Mouse (Mus musculus): ENCODE measurements at regions not wholly inside any gene's neighbourhood (a gene's known extent, or its start where the extent isn't known, plus 50 kb on each side); places are given as distances from the start of the nearest gene placed in this dataset.

DNA sequence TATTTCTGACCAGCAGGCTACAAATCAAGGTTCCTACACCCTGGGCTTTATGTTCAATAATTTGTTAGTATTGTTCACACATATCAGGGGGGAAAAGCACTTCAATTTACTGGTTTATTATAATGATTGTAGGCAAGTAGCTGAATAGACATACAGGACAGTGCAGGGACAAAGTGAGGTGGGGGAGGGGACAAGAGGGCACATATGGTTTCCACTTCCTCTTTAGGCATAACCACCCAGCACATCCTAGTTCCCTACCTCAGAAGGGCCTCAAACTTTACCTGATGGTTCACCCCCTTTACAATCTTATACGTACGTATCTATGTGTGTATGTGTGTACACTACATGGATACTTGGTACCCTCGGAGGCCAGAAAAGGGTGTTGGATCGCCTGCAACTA lies 69.7 kb downstream of the Arrdc3 start:
- peaks cover 5% of the 10 kb centered on the region; the same call in 1 of the 2 replicates for H3K4me1 ChIP-seq (replicated peaks; ENCODE audit: control insufficient read depth, insufficient read depth, low read length)
- H3K36me3 ChIP-seq (ENCODE audit: control insufficient read depth, insufficient read depth), result no peaks in the 10 kb centered on the region
- no peak for TF ChIP-seq CTCF (IDR thresholded peaks at IDR 0.05; ENCODE audit: low read depth)
- H3K4me3 ChIP-seq (ENCODE audit: low read depth, low read length), result no peak overlapping the region
- WGBS, result 92% methylated on average over 4 of the region's 4 CpGs
- H3K27ac ChIP-seq (ENCODE audit: low read depth, low read length), result no peak overlapping the region
- H3K27me3 ChIP-seq (replicated peaks; ENCODE audit: control insufficient read depth, insufficient read depth, low read length), result no peaks in the 10 kb centered on the region
- no peak for ATAC-seq
- no peak overlapping the region for H3K4me2 ChIP-seq (replicated peaks; ENCODE audit: low read depth)
- no peaks in the 10 kb centered on the region for H3K9me3 ChIP-seq (ENCODE audit: control insufficient read depth)
- no peak overlapping the region for H3K9ac ChIP-seq (ENCODE audit: low read depth, low read length)

DNA sequence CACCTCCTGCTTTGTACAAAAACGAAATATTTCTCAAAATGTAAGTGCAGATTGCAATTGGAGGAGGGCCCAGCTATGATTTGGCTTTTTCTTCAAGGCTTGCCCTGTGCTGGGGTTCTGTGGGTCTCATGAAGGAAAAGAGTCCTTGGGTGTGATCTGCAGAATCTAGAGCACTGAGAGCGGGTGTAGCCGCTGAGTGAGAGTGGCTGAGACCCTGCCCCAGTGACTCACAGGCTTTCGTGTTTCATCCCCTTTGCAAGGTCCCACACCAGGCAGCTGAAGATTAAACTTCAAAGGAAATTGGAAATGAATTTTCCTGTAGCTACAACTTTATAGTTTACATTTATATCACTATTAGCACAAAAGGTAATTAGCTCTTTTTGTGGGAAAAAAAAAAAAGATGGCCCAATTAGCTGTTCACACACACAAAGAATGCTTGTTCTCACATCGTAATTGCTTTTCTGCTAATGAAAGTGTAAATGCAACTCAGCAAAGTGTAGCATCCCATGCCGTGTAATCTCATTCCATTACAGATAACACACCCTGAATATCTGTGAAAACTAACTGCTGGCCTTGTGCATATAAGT lies 71.0 kb downstream of the Arrdc3 start:
- H3K36me3 ChIP-seq (ENCODE audit: control insufficient read depth, insufficient read depth), result no peaks in the 10 kb centered on the region
- WGBS, result 63% methylated on average over 6 of the region's 6 CpGs

DNA sequence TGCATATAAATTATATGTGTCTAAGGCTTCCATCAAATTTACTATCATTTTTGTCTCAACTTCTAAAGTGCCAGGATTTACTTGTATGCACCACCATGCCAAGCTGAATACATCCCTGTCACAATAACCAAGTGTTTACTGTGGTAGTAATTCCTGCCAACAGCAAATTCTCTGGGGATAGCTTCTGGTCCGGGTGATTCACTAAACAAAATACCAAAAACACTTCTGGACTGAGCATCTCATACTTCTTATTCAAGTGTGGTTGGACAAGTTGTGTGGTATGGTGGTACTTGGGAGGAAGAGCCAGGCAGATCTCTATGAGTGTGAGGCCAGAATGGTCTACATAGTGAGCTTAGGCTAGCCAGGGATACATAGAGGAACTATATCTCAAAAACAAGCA lies 73.8 kb downstream of the Arrdc3 start:
- Histone ChIP-seq H3K36me3 (ENCODE audit: control insufficient read depth, insufficient read depth) (no peaks in the 10 kb centered on the region), H3K4me2 (replicated peaks; ENCODE audit: low read depth) (no peak overlapping the region), H3K4me1 (replicated peaks; ENCODE audit: control insufficient read depth, insufficient read depth, low read length) (no peaks in the 10 kb centered on the region), H3K9ac (ENCODE audit: low read depth, low read length) (no peak overlapping the region), H3K27ac (ENCODE audit: low read depth, low read length) (no peak overlapping the region), H3K4me3 (ENCODE audit: low read depth, low read length) (no peak overlapping the region), H3K27me3 (replicated peaks; ENCODE audit: control insufficient read depth, insufficient read depth, low read length) (no peaks in the 10 kb centered on the region), H3K9me3 (ENCODE audit: control insufficient read depth) (no peaks in the 10 kb centered on the region)
- 59% methylated on average over 1 of the region's 1 CpGs for WGBS
- TF ChIP-seq CTCF (IDR thresholded peaks at IDR 0.05; ENCODE audit: low read depth), result no peak
- no peak for ATAC-seq

More for the DNA sequence above, 71.0 kb downstream of the Arrdc3 start:
- Histone ChIP-seq H3K4me2 (replicated peaks; ENCODE audit: low read depth) (no peak overlapping the region), H3K9me3 (ENCODE audit: control insufficient read depth) (no peaks in the 10 kb centered on the region), H3K4me3 (ENCODE audit: low read depth, low read length) (no peak overlapping the region), H3K27ac (ENCODE audit: low read depth, low read length) (no peak overlapping the region), H3K4me1 (replicated peaks; ENCODE audit: control insufficient read depth, insufficient read depth, low read length) (peaks cover 5% of the 10 kb centered on the region; the same call in 1 of the 2 replicates), H3K9ac (ENCODE audit: low read depth, low read length) (no peak overlapping the region), H3K27me3 (replicated peaks; ENCODE audit: control insufficient read depth, insufficient read depth, low read length) (no peaks in the 10 kb centered on the region)
- no peak for ATAC-seq
- no peak for TF ChIP-seq CTCF (IDR thresholded peaks at IDR 0.05; ENCODE audit: low read depth)

DNA sequence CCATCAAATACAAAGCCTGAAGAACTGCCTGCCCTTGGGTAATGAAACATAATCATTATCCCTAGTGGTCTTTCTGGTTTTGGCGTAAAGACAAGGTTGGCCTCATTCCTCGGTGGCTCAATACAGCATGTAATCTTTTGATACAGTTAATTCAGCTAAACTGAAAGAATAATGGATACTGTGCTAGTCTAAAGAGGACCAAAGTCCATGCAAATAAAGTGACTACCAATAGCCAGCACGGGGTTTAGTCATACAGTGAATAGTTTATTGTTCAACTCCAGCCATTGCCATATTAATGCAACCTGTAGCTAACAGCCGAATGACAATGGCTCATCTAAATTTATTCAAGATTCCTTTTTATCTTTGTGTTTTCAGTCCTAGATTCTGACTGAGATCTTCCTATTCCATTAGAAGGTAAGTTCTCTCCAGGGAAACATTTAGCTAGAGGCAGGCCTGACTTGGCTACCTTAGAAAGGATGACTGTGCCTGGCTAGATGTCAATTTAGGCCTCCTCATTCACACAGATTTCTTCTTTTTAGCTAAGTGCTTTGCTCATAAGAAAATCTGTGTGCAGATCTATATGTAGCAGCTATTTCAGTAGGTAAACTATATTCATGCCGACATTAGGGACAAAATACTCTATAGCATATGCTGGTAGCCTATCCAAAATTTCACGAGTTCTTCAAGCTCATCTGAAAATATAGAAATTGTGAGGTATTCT lies 74.4 kb downstream of the Arrdc3 start:
- Histone ChIP-seq H3K9me3 (ENCODE audit: control insufficient read depth) (no peaks in the 10 kb centered on the region), H3K27me3 (replicated peaks; ENCODE audit: control insufficient read depth, insufficient read depth, low read length) (no peaks in the 10 kb centered on the region), H3K36me3 (ENCODE audit: control insufficient read depth, insufficient read depth) (no peaks in the 10 kb centered on the region), H3K4me3 (ENCODE audit: low read depth, low read length) (no peak overlapping the region), H3K9ac (ENCODE audit: low read depth, low read length) (no peak overlapping the region), H3K4me2 (replicated peaks; ENCODE audit: low read depth) (no peak overlapping the region), H3K4me1 (replicated peaks; ENCODE audit: control insufficient read depth, insufficient read depth, low read length) (no peaks in the 10 kb centered on the region), H3K27ac (ENCODE audit: low read depth, low read length) (no peak overlapping the region)
- WGBS, result 67% methylated on average over 6 of the region's 6 CpGs
- no peak for TF ChIP-seq CTCF (IDR thresholded peaks at IDR 0.05; ENCODE audit: low read depth)
- peak; percentile 76 for ATAC-seq

DNA sequence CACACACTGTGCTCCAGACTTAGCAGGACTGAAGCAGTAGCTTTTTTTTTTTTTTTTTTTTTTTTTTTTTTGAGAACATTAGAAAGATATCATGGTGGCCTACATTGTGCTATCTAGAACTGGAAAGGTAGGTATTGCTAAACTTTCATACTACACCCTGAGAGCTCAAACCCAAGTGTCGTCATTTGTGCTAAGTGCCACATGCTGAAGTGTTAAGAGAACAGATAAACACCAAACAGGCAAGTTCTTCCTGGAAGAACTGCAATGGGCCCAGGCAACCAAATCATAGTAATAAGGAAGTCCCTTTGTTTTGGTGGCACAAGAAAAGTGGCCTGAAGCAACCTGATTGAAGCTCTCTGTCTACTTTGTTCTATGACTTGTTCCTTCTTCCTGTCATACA lies 76.6 kb downstream of the Arrdc3 start:
- 0 out of 2 replicates have a peak, but pooled peaks cover 6% of the 10 kb centered on the region for H3K4me1 ChIP-seq (replicated peaks; ENCODE audit: control insufficient read depth, insufficient read depth, low read length)
- H3K27ac ChIP-seq (ENCODE audit: low read depth, low read length), result no peak overlapping the region
- no peak overlapping the region for H3K4me3 ChIP-seq (ENCODE audit: low read depth, low read length)
- no peaks in the 10 kb centered on the region for H3K36me3 ChIP-seq (ENCODE audit: control insufficient read depth, insufficient read depth)
- H3K9me3 ChIP-seq (ENCODE audit: control insufficient read depth), result no peaks in the 10 kb centered on the region
- no peak for ATAC-seq
- 69% methylated on average over 1 of the region's 1 CpGs for WGBS
- no peak for TF ChIP-seq CTCF (IDR thresholded peaks at IDR 0.05; ENCODE audit: low read depth)
- H3K27me3 ChIP-seq (replicated peaks; ENCODE audit: control insufficient read depth, insufficient read depth, low read length), result no peaks in the 10 kb centered on the region
- H3K4me2 ChIP-seq (replicated peaks; ENCODE audit: low read depth), result no peak overlapping the region
- no peak overlapping the region for H3K9ac ChIP-seq (ENCODE audit: low read depth, low read length)

DNA sequence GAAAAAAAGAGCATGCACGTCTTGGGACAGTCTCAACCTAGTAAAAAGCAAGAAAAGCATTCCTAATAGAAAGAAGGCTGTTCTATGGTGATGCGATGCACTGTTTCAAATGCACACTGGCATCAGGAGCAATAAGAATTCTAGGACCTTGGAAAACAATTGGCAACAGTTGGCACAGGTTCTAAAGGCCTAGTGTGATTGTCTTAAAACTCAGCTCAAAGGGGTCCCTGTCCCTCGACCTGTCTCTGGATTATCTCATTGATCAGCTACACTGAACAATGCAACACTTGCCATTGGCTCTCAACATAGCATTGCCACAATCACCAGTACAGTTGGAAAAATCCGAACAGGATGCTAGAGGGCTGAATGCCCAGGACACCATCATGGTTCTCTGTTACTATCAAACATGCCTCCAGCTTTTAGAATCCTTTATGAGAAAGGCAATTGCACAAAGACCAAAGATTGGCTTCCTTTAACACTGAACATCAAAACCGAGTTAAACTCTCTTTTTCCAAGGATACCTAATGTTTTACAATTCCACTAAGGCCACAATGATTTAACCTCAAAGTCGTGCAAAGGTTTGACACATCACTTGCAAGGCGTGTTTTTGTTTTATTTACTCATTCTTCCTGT lies 78.9 kb downstream of the Arrdc3 start:
- Histone ChIP-seq H3K9ac (ENCODE audit: low read depth, low read length) (no peak overlapping the region), H3K9me3 (ENCODE audit: control insufficient read depth) (no peaks in the 10 kb centered on the region), H3K4me3 (ENCODE audit: low read depth, low read length) (peak overlapping the region; percentile 47; the same call in 1 of the 2 replicates), H3K27me3 (replicated peaks; ENCODE audit: control insufficient read depth, insufficient read depth, low read length) (no peaks in the 10 kb centered on the region), H3K4me2 (replicated peaks; ENCODE audit: low read depth) (peak overlapping the region; percentile 81), H3K27ac (ENCODE audit: low read depth, low read length) (0 out of 2 replicates have a peak overlapping the region, but pooled peaks have one; percentile 78), H3K4me1 (replicated peaks; ENCODE audit: control insufficient read depth, insufficient read depth, low read length) (0 out of 2 replicates have a peak, but pooled peaks cover 6% of the 10 kb centered on the region), H3K36me3 (ENCODE audit: control insufficient read depth, insufficient read depth) (no peaks in the 10 kb centered on the region)
- TF ChIP-seq CTCF (IDR thresholded peaks at IDR 0.05; ENCODE audit: low read depth), result no peak
- no peak for ATAC-seq
- WGBS, result 56% methylated on average over 7 of the region's 7 CpGs

Data from intestine, postnatal 0 days (tissue).